Mouse (Mus musculus): Measurements from ENCODE around the gene B430218F22Rik. TPM values are rescaled to one million over a fixed set of nuclear protein-coding genes. Genes with fewer than 3 reads are reported as not detected.
"Not testable (repeated sequence)": the region's sequence is repeated elsewhere in the genome, so short reads cannot be mapped to it uniquely, and the experiment has no call there.

B430218F22Rik gene
- 0.61 and 1.2 TPM in 2 replicates for polyA plus RNA-seq (2014; fragmentation: Nextera tagmentation; extraction: Ambion mirVana)

GRCm38 (mm10) chr13:118386511-118387447 is at the start of gene B430218F22Rik, which contains the start of gene Mrps30:
Gene B430218F22Rik, plus strand, starts transcription at chr13:118386630.
Gene Mrps30, minus strand, starts transcription at chr13:118387252.
- ATAC-seq (ENCODE audit: low FRiP score) (peak; percentile 98), DNase-seq (ENCODE audit: low spot score) (peak; percentile 96)
- H3K27ac ChIP-seq (ENCODE audit: low read depth, low read length) = peak within 1 kb of the TSS; percentile 72
- H3K36me3 ChIP-seq (ENCODE audit: control insufficient read depth, insufficient read depth, low read length) = peaks cover 2% of the 10 kb centered on the region; the same call in 1 of the 2 replicates
- H3K9ac ChIP-seq (ENCODE audit: low read depth, low read length) = peak within 1 kb of the TSS; percentile 92
- H3K4me3 ChIP-seq (ENCODE audit: low read depth, low read length) = peak within 1 kb of the TSS; percentile 91
- no peaks in the 10 kb centered on the region for H3K27me3 ChIP-seq (ENCODE audit: control insufficient read depth, insufficient read depth, low read length)
- no peaks in the 10 kb centered on the region for H3K9me3 ChIP-seq (ENCODE audit: control insufficient read depth, low read length)
- no peaks in the 10 kb centered on the region for H3K4me1 ChIP-seq (replicated peaks; ENCODE audit: control insufficient read depth, insufficient read depth, low read length)
- under 1% methylated on average over 92 of the region's 93 CpGs for WGBS
- peak within 1 kb of the TSS; percentile 47 for H3K4me2 ChIP-seq (replicated peaks; ENCODE audit: low read depth, low read length)

- Histone ChIP-seq H3K4me2 (replicated peaks; ENCODE audit: low read depth, low read length) (no peak overlapping the region), H3K27me3 (ENCODE audit: control insufficient read depth, insufficient read depth, low read length) (no peaks in the 10 kb centered on the region), H3K9ac (ENCODE audit: low read depth, low read length) (no peak overlapping the region), H3K36me3 (ENCODE audit: control insufficient read depth, insufficient read depth, low read length) (no peaks in the 10 kb centered on the region), H3K4me1 (replicated peaks; ENCODE audit: control insufficient read depth, insufficient read depth, low read length) (no peaks in the 10 kb centered on the region), H3K9me3 (ENCODE audit: control insufficient read depth, low read length) (no peaks in the 10 kb centered on the region), H3K27ac (ENCODE audit: low read depth, low read length) (no peak overlapping the region), H3K4me3 (ENCODE audit: low read depth, low read length) (no peak overlapping the region)
- no peak for ATAC-seq (ENCODE audit: low FRiP score)
- 26% methylated on average over 10 of the region's 10 CpGs for WGBS
- DNase-seq (ENCODE audit: low spot score) = peak; percentile 52
Measured at GRCm38 (mm10) chr13:118350257-118350656, 36.2 kb upstream of the B430218F22Rik start.

GRCm38 (mm10) chr13:118350870-118351269 is 35.6 kb upstream of the B430218F22Rik start:
- ATAC-seq (ENCODE audit: low FRiP score) (no peak), DNase-seq (ENCODE audit: low spot score) (no peak)
- Histone ChIP-seq H3K36me3 (ENCODE audit: control insufficient read depth, insufficient read depth, low read length) (no peaks in the 10 kb centered on the region), H3K9ac (ENCODE audit: low read depth, low read length) (no peak overlapping the region), H3K27me3 (ENCODE audit: control insufficient read depth, insufficient read depth, low read length) (no peaks in the 10 kb centered on the region), H3K4me3 (ENCODE audit: low read depth, low read length) (no peak overlapping the region), H3K9me3 (ENCODE audit: control insufficient read depth, low read length) (no peaks in the 10 kb centered on the region), H3K4me1 (replicated peaks; ENCODE audit: control insufficient read depth, insufficient read depth, low read length) (no peaks in the 10 kb centered on the region), H3K4me2 (replicated peaks; ENCODE audit: low read depth, low read length) (no peak overlapping the region), H3K27ac (ENCODE audit: low read depth, low read length) (no peak overlapping the region)
- WGBS = 91% methylated on average over 10 of the region's 10 CpGs

- DNase-seq (ENCODE audit: low spot score) (no peak), ATAC-seq (ENCODE audit: low FRiP score) (no peak)
- WGBS = 92% methylated on average over 6 of the region's 6 CpGs
- H3K4me2 ChIP-seq (replicated peaks; ENCODE audit: low read depth, low read length) = no peak overlapping the region
- no peaks in the 10 kb centered on the region for H3K4me1 ChIP-seq (replicated peaks; ENCODE audit: control insufficient read depth, insufficient read depth, low read length)
- no peak overlapping the region for H3K27ac ChIP-seq (ENCODE audit: low read depth, low read length)
- H3K36me3 ChIP-seq (ENCODE audit: control insufficient read depth, insufficient read depth, low read length) = no peaks in the 10 kb centered on the region
- H3K27me3 ChIP-seq (ENCODE audit: control insufficient read depth, insufficient read depth, low read length) = no peaks in the 10 kb centered on the region
- no peak overlapping the region for H3K4me3 ChIP-seq (ENCODE audit: low read depth, low read length)
- H3K9me3 ChIP-seq (ENCODE audit: control insufficient read depth, low read length) = no peaks in the 10 kb centered on the region
- H3K9ac ChIP-seq (ENCODE audit: low read depth, low read length) = no peak overlapping the region
Measured at GRCm38 (mm10) chr13:118363342-118363741, 23.1 kb upstream of the B430218F22Rik start.

- Histone ChIP-seq H3K36me3 (ENCODE audit: control insufficient read depth, insufficient read depth, low read length) (no peaks in the 10 kb centered on the region), H3K4me1 (replicated peaks; ENCODE audit: control insufficient read depth, insufficient read depth, low read length) (no peaks in the 10 kb centered on the region), H3K27me3 (ENCODE audit: control insufficient read depth, insufficient read depth, low read length) (no peaks in the 10 kb centered on the region), H3K9ac (ENCODE audit: low read depth, low read length) (no peak overlapping the region), H3K27ac (ENCODE audit: low read depth, low read length) (no peak overlapping the region), H3K4me2 (replicated peaks; ENCODE audit: low read depth, low read length) (no peak overlapping the region), H3K9me3 (ENCODE audit: control insufficient read depth, low read length) (no peaks in the 10 kb centered on the region), H3K4me3 (ENCODE audit: low read depth, low read length) (no peak overlapping the region)
- ATAC-seq (ENCODE audit: low FRiP score) = peak; percentile 30; the same call in 1 of the 2 replicates
- no peak for DNase-seq (ENCODE audit: low spot score)
- 82% methylated on average over 1 of the region's 1 CpGs for WGBS
Measured at GRCm38 (mm10) chr13:118365774-118366173, 20.7 kb upstream of the B430218F22Rik start.

- no peak overlapping the region for H3K9ac ChIP-seq (ENCODE audit: low read depth, low read length)
- no peaks in the 10 kb centered on the region for H3K9me3 ChIP-seq (ENCODE audit: control insufficient read depth, low read length)
- no peak overlapping the region for H3K4me3 ChIP-seq (ENCODE audit: low read depth, low read length)
- H3K4me1 ChIP-seq (replicated peaks; ENCODE audit: control insufficient read depth, insufficient read depth, low read length) = no peaks in the 10 kb centered on the region
- H3K4me2 ChIP-seq (replicated peaks; ENCODE audit: low read depth, low read length) = no peak overlapping the region
- H3K36me3 ChIP-seq (ENCODE audit: control insufficient read depth, insufficient read depth, low read length) = no peaks in the 10 kb centered on the region
- WGBS = 87% methylated on average over 4 of the region's 4 CpGs
- ATAC-seq (ENCODE audit: low FRiP score) = no peak
- no peak for DNase-seq (ENCODE audit: low spot score)
- no peaks in the 10 kb centered on the region for H3K27me3 ChIP-seq (ENCODE audit: control insufficient read depth, insufficient read depth, low read length)
- H3K27ac ChIP-seq (ENCODE audit: low read depth, low read length) = no peak overlapping the region
Measured at GRCm38 (mm10) chr13:118372871-118373270, 13.6 kb upstream of the B430218F22Rik start.

GRCm38 (mm10) chr13:118379155-118379554 is 7.3 kb upstream of the B430218F22Rik start:
- H3K27me3 ChIP-seq (ENCODE audit: control insufficient read depth, insufficient read depth, low read length) = no peaks in the 10 kb centered on the region
- DNase-seq (ENCODE audit: low spot score) (peak; percentile 79), ATAC-seq (ENCODE audit: low FRiP score) (no peak)
- no peaks in the 10 kb centered on the region for H3K4me1 ChIP-seq (replicated peaks; ENCODE audit: control insufficient read depth, insufficient read depth, low read length)
- WGBS = 86% methylated on average over 1 of the region's 1 CpGs
- no peak overlapping the region for H3K4me2 ChIP-seq (replicated peaks; ENCODE audit: low read depth, low read length)
- H3K9ac ChIP-seq (ENCODE audit: low read depth, low read length) = no peak overlapping the region
- no peak overlapping the region for H3K27ac ChIP-seq (ENCODE audit: low read depth, low read length)
- H3K36me3 ChIP-seq (ENCODE audit: control insufficient read depth, insufficient read depth, low read length) = peaks cover 2% of the 10 kb centered on the region; the same call in 1 of the 2 replicates
- no peak overlapping the region for H3K4me3 ChIP-seq (ENCODE audit: low read depth, low read length)
- no peaks in the 10 kb centered on the region for H3K9me3 ChIP-seq (ENCODE audit: control insufficient read depth, low read length)

- H3K4me1 ChIP-seq (replicated peaks; ENCODE audit: control insufficient read depth, insufficient read depth, low read length) = no peaks in the 10 kb centered on the region
- H3K9ac ChIP-seq (ENCODE audit: low read depth, low read length) = no peak overlapping the region
- H3K27ac ChIP-seq (ENCODE audit: low read depth, low read length) = no peak overlapping the region
- no peak for ATAC-seq (ENCODE audit: low FRiP score)
- peaks cover 2% of the 10 kb centered on the region; the same call in 1 of the 2 replicates for H3K36me3 ChIP-seq (ENCODE audit: control insufficient read depth, insufficient read depth, low read length)
- no peak overlapping the region for H3K4me2 ChIP-seq (replicated peaks; ENCODE audit: low read depth, low read length)
- 88% methylated on average over 10 of the region's 10 CpGs for WGBS
- H3K27me3 ChIP-seq (ENCODE audit: control insufficient read depth, insufficient read depth, low read length) = no peaks in the 10 kb centered on the region
- H3K4me3 ChIP-seq (ENCODE audit: low read depth, low read length) = no peak overlapping the region
- DNase-seq (ENCODE audit: low spot score) = no peak
- H3K9me3 ChIP-seq (ENCODE audit: control insufficient read depth, low read length) = no peaks in the 10 kb centered on the region
Measured at GRCm38 (mm10) chr13:118380381-118380780, 6.0 kb upstream of the B430218F22Rik start.

GRCm38 (mm10) chr13:118387448-118387801 is 995 bp downstream of the B430218F22Rik start:
- H3K27ac ChIP-seq (ENCODE audit: low read depth, low read length); H3K9ac ChIP-seq (ENCODE audit: low read depth, low read length); H3K4me2 ChIP-seq (replicated peaks; ENCODE audit: low read depth, low read length); H3K27me3 ChIP-seq (ENCODE audit: control insufficient read depth, insufficient read depth, low read length); H3K9me3 ChIP-seq (ENCODE audit: control insufficient read depth, low read length); H3K4me1 ChIP-seq (replicated peaks; ENCODE audit: control insufficient read depth, insufficient read depth, low read length); DNase-seq (ENCODE audit: low spot score); H3K36me3 ChIP-seq (ENCODE audit: control insufficient read depth, insufficient read depth, low read length): not testable (repeated sequence)
- peak; percentile 78 for ATAC-seq (ENCODE audit: low FRiP score)
- H3K4me3 ChIP-seq (ENCODE audit: low read depth, low read length) = peak overlapping the region; percentile 91
- WGBS = 13% methylated on average over 10 of the region's 10 CpGs

Measured in hindbrain, embryonic 11.5 days (tissue).